Mouse (Mus musculus): ENCODE data around the gene Gm10770. TPM values are rescaled to one million over a fixed set of nuclear protein-coding genes. Genes with fewer than 3 reads are reported as not detected.

Gm10770 gene
- polyA plus RNA-seq, 1 experiment from 2014 or later: not detected

Other genes starting within 250 kb of the Gm10770 start
- gene Zfp120, start 43.0 kb downstream of the Gm10770 start, polyA plus RNA-seq (2016; fragmentation: Nextera tagmentation; extraction: Ambion mirVana): 8.2 and 8.7 TPM in 2 replicates
- not detected in 2 replicates for gene Gm14139, start 2.1 kb upstream of the Gm10770 start, polyA plus RNA-seq (2016; fragmentation: Nextera tagmentation; extraction: Ambion mirVana)
- gene Zfp937, start 38.4 kb upstream of the Gm10770 start, polyA plus RNA-seq (2016; fragmentation: Nextera tagmentation; extraction: Ambion mirVana): 10.6 and 10.8 TPM in 2 replicates
- gene Gm21994, start 75.9 kb upstream of the Gm10770 start, polyA plus RNA-seq (2016; fragmentation: Nextera tagmentation; extraction: Ambion mirVana): 3.3 and 3.4 TPM in 2 replicates
- not detected in 2 replicates for gene Gm14124, start 77.8 kb upstream of the Gm10770 start, polyA plus RNA-seq (2016; fragmentation: Nextera tagmentation; extraction: Ambion mirVana)
- gene Gm10130, start 144.0 kb upstream of the Gm10770 start, polyA plus RNA-seq (2016; fragmentation: Nextera tagmentation; extraction: Ambion mirVana): 3.3 TPM in 1 of 2 replicates, not detected in the other
- gene 3300002I08Rik, start 183.1 kb upstream of the Gm10770 start, polyA plus RNA-seq (2016; fragmentation: Nextera tagmentation; extraction: Ambion mirVana): 12.2 and 13.1 TPM in 2 replicates

Data from forebrain, embryonic 12.5 days (tissue).